Mouse (Mus musculus) forebrain, embryonic 11.5 days (tissue): ENCODE data around the gene Mob3a. TPM values are rescaled to one million over a fixed set of nuclear protein-coding genes. Genes with fewer than 3 reads are reported as not detected.

Experiments used
- ATAC-seq: fragments of 200-750 bp; cut with Nextera tagmentation; replicated peaks from 2 replicates; pipeline ENCODE4 v1.8.0; 2017; ENCODE audit warnings: moderate TSS enrichment; ENCODE audit not compliant: low FRiP score
- DNase-seq: peaks from one replicate; pipeline ENCODE4 v3.0.0-alpha.2; 2017; ENCODE audit warnings: low spot score
- H3K27ac ChIP-seq: fragments of 300-500 bp; sonication (generic); 2 replicates; pipeline ENCODE4 v1.5.1; 2014; ENCODE audit warnings: low read depth, low read length
- H3K27me3 ChIP-seq: fragments of 300-500 bp; sonication (generic); 2 replicates; pipeline ENCODE4 v1.6.1; 2014; ENCODE audit warnings: mild to moderate bottlenecking, low read length, mixed read lengths; ENCODE audit not compliant: control insufficient read depth, insufficient read depth
- H3K36me3 ChIP-seq: fragments of 300-500 bp; sonication (generic); 2 replicates; pipeline ENCODE4 v1.6.1; 2014; ENCODE audit warnings: mild to moderate bottlenecking, low read length, moderate library complexity, mixed read lengths; ENCODE audit not compliant: control insufficient read depth, insufficient read depth
- H3K4me1 ChIP-seq: fragments of 300-500 bp; sonication (generic); replicated peaks from 2 replicates; pipeline ENCODE4 v1.6.1; 2014; ENCODE audit warnings: low read length, mixed read lengths; ENCODE audit not compliant: control insufficient read depth, insufficient read depth
- H3K4me2 ChIP-seq: fragments of 300-500 bp; sonication (generic); 2 replicates; pipeline ENCODE4 v1.6.1; 2014; ENCODE audit warnings: low read depth, mild to moderate bottlenecking, low read length, moderate library complexity, mixed read lengths; ENCODE audit not compliant: severe bottlenecking
- H3K4me3 ChIP-seq: fragments of 300-500 bp; sonication (generic); 2 replicates; pipeline ENCODE4 v1.5.1; 2014; ENCODE audit warnings: low read depth, low read length
- H3K9ac ChIP-seq: fragments of 300-500 bp; sonication (generic); 2 replicates; pipeline ENCODE4 v1.6.1; 2014; ENCODE audit warnings: low read length
- H3K9me3 ChIP-seq: fragments of 300-500 bp; sonication (generic); 2 replicates; pipeline ENCODE4 v1.6.1; 2016; ENCODE audit warnings: low read length, mixed read lengths; ENCODE audit not compliant: control insufficient read depth
- WGBS: fragments of 180-500 bp; shearing (Covaris S2); extraction: QIAGEN DNeasy Blood & Tissue Kit; methylation state at CpG from one replicate; pipeline ENCODE4 v1.1.7; 2014; 5-methylcytosine and 5-hydroxymethylcytosine counted together
- polyA plus RNA-seq: library from polyadenylated mRNA; unstranded; fragments of >200 nt; fragmentation: Nextera tagmentation; extraction: Ambion mirVana; gene quantifications from 2 replicates; pipeline ENCODE4 v1.2.1, GENCODE M21; 2014

The Mob3a gene
- polyA plus RNA-seq, 1 experiment from 2014 or later, result 61.1 TPM

DNA sequence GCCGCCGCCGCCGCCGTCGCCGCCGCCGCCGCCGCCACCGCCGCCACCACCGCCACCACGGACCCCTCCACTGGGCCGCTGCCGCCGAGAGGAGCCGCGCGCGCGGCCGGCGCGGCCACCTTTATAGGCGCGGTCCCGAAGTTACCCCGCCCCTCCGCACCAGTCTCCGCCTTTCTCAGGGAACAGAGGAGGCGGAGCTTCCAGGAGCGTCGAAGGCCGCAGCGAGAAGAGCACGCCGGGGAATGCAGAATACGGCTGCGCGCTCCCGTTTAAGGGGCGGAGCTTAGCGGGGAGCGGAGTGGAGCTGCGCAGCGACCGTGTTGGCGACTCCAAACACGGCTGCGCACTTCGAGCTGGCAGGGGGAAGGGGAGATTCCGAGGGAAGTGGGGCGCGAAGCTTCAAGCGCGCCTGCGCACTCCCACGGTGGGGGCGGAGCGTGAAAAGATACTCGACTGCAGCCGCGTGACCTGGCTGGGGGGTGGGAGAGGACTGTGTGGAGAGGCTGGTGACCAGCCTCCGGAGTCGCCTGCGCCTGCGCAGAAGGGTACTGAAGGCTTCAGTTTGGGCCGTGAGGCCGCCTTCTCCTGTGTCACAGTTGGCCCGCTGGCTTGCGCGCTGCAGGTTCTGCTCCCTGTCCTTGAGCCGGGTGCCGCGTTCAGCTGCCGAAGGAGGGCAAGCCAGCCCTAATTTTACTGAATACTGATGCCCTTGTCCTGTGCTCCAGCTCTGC is 25.4 kb downstream of the Mob3a start:
- Histone ChIP-seq H3K9ac (peak overlapping the region; percentile 98), H3K4me3 (peak overlapping the region; percentile 98), H3K27me3 (no peaks in the 10 kb centered on the region), H3K4me2 (peak overlapping the region; percentile 93), H3K9me3 (no peaks in the 10 kb centered on the region), H3K27ac (peak overlapping the region; percentile 98), H3K4me1 (peaks cover 33% of the 10 kb centered on the region), H3K36me3 (peaks cover 4% of the 10 kb centered on the region; the same call in 1 of the 2 replicates)
- DNase-seq (peak; percentile 100), ATAC-seq (peak; percentile 92)
- WGBS, result under 1% methylated on average over 71 of the region's 78 CpGs

DNA sequence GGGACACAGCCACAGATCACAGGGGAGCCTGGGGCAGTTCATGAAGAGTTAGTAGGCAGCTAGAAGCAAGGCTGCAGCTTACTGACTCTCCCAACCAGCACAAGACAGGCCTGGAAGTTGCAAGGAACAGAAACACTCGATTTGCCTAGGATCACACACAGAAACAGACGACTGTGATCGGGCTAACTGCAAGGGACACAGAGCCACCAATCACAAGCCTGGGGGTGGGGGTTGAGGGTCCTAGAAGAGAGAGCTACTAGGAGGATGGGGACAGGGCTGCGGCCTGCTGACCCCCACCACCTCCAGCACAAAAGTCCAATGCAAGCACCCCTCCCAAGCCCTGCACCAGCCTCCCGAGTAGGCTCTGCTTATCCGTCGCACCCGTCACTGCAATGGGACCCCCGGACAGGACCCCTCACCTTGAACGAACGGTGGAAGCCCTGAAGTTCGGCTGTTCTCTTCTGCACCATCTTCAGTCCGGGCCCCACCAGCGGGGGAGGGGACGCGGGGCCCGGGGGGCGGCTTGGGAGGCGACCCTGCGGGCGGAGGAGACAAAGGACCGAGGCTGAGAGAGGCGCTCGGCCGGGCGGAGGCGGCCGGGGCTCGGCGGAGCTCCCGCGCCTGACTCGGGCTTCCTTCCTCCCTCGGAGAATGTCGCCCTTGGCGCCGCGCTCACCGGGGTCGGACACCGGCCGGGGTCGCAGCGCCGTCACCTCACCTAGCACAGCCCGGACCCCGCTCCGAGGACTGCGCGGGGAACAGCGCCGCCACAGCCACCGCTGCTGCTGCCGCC is 26.2 kb downstream of the Mob3a start:
- H3K36me3 ChIP-seq, result peaks cover 4% of the 10 kb centered on the region; the same call in 1 of the 2 replicates
- DNase-seq, result no peak
- H3K9ac ChIP-seq, result peak overlapping the region; percentile 98
- under 1% methylated on average over 45 of the region's 54 CpGs for WGBS
- H3K9me3 ChIP-seq, result no peaks in the 10 kb centered on the region
- ATAC-seq, result peak; percentile 50
- H3K27ac ChIP-seq, result peak overlapping the region; percentile 71
- H3K4me2 ChIP-seq, result peak overlapping the region; percentile 93
- H3K27me3 ChIP-seq, result no peaks in the 10 kb centered on the region
- H3K4me3 ChIP-seq, result peak overlapping the region; percentile 98
- H3K4me1 ChIP-seq, result peaks cover 33% of the 10 kb centered on the region

GRCm38 (mm10) chr10:80674851-80675404 is 26.8 kb downstream of the Mob3a start:
- Histone ChIP-seq H3K4me3 (peak overlapping the region; percentile 98), H3K4me1 (peaks cover 33% of the 10 kb centered on the region), H3K36me3 (peaks cover 4% of the 10 kb centered on the region; the same call in 1 of the 2 replicates), H3K9ac (peak overlapping the region; percentile 98), H3K27ac (no peak overlapping the region), H3K27me3 (no peaks in the 10 kb centered on the region), H3K4me2 (peak overlapping the region; percentile 93), H3K9me3 (no peaks in the 10 kb centered on the region)
- 24% methylated on average over 6 of the region's 6 CpGs for WGBS
- DNase-seq, result no peak
- no peak for ATAC-seq

- ATAC-seq (no peak), DNase-seq (no peak)
- peaks cover 10% of the 10 kb centered on the region; the same call in 1 of the 2 replicates for H3K36me3 ChIP-seq
- H3K4me3 ChIP-seq, result peak overlapping the region; percentile 98
- 75% methylated on average over 5 of the region's 5 CpGs for whole genome bisulfite sequencing
- no peaks in the 10 kb centered on the region for H3K27me3 ChIP-seq
- H3K9ac ChIP-seq, result peak overlapping the region; percentile 98
- peak overlapping the region; percentile 93 for H3K4me2 ChIP-seq
- H3K4me1 ChIP-seq, result peaks cover 33% of the 10 kb centered on the region
- no peaks in the 10 kb centered on the region for H3K9me3 ChIP-seq
- no peak overlapping the region for H3K27ac ChIP-seq
Observed at GRCm38 (mm10) chr10:80674161-80674711, 27.5 kb downstream of the Mob3a start.

GRCm38 (mm10) chr10:80673690-80674089 is 28.1 kb downstream of the Mob3a start:
- Histone ChIP-seq H3K36me3 (peaks cover 14% of the 10 kb centered on the region; the same call in 1 of the 2 replicates), H3K27me3 (no peaks in the 10 kb centered on the region), H3K4me2 (no peak overlapping the region), H3K27ac (no peak overlapping the region), H3K4me1 (peaks cover 29% of the 10 kb centered on the region), H3K9me3 (no peaks in the 10 kb centered on the region), H3K9ac (no peak overlapping the region), H3K4me3 (no peak overlapping the region)
- WGBS, result 98% methylated on average over 3 of the region's 3 CpGs
- no peak for DNase-seq
- no peak for ATAC-seq

- Histone ChIP-seq H3K4me3 (no peak overlapping the region), H3K9me3 (no peaks in the 10 kb centered on the region), H3K27ac (no peak overlapping the region), H3K36me3 (peaks cover 14% of the 10 kb centered on the region; the same call in 1 of the 2 replicates), H3K9ac (no peak overlapping the region), H3K4me2 (no peak overlapping the region), H3K4me1 (peaks cover 18% of the 10 kb centered on the region), H3K27me3 (no peaks in the 10 kb centered on the region)
- ATAC-seq, result no peak
- DNase-seq, result no peak
- WGBS, result 88% methylated on average over 11 of the region's 11 CpGs
Observed at GRCm38 (mm10) chr10:80671936-80672690, 29.7 kb downstream of the Mob3a start.

DNA sequence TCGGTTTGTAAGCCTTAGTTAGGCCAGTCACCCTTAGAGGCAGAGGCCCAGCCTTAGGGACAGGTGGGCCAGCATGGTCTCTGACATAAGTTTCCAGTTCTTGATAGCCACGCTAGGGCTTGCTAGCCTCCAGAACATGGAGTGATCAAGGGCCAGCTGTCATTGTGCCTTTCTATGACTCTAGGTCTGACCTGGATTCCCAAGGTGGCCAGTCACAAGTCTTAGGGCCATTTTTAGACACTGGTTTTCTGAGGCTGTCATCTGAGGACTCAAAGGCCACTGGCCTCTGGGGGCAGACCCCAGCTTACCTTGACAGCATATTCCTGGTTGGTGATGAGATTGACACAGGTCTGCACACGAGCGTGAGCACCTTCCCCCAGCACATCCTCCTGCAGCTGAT is 30.5 kb downstream of the Mob3a start:
- Histone ChIP-seq H3K4me2 (no peak overlapping the region), H3K36me3 (peaks cover 16% of the 10 kb centered on the region), H3K9ac (no peak overlapping the region), H3K27ac (no peak overlapping the region), H3K9me3 (no peaks in the 10 kb centered on the region), H3K4me1 (peaks cover 14% of the 10 kb centered on the region), H3K27me3 (no peaks in the 10 kb centered on the region), H3K4me3 (no peak overlapping the region)
- WGBS, result 92% methylated on average over 4 of the region's 4 CpGs
- ATAC-seq (no peak), DNase-seq (no peak)

- WGBS, result 95% methylated on average over 2 of the region's 2 CpGs
Observed at GRCm38 (mm10) chr10:80670531-80670930, 31.2 kb downstream of the Mob3a start.

More at GRCm38 (mm10) chr10:80670531-80670930, 31.2 kb downstream of the Mob3a start:
- H3K36me3 ChIP-seq, result peaks cover 18% of the 10 kb centered on the region
- H3K9ac ChIP-seq, result no peak overlapping the region
- H3K9me3 ChIP-seq, result no peaks in the 10 kb centered on the region
- H3K4me3 ChIP-seq, result no peak overlapping the region
- no peak for DNase-seq
- no peak overlapping the region for H3K4me2 ChIP-seq
- H3K27ac ChIP-seq, result no peak overlapping the region
- H3K27me3 ChIP-seq, result no peaks in the 10 kb centered on the region
- H3K4me1 ChIP-seq, result peaks cover 17% of the 10 kb centered on the region
- no peak for ATAC-seq
